Mouse (Mus musculus) lung, embryonic 14.5 days (tissue): ENCODE measurements at regions not wholly inside any gene's neighbourhood (a gene's known extent, or its start where the extent isn't known, plus 50 kb on each side); places are given as distances from the start of the nearest gene placed in this dataset.
A peak's percentile ranks its signal among the peaks of the same experiment; 100 is the strongest.

ENCODE experiments used
- ATAC-seq: fragments of 200-750 bp; cut with Nextera tagmentation; 2 replicates; pipeline ENCODE4 v1.8.0; 2017; ENCODE audit warnings: mild to moderate bottlenecking, moderate TSS enrichment, moderate library complexity; ENCODE audit not compliant: insufficient read depth
- DNase-seq: peaks from one replicate; pipeline ENCODE4 v3.0.0-alpha.2; 2015
- H3K27ac ChIP-seq: fragments of 300-500 bp; sonication (generic); 2 replicates; pipeline ENCODE4 v1.5.1; 2014; ENCODE audit warnings: low read depth, mild to moderate bottlenecking, moderate library complexity
- H3K27me3 ChIP-seq: fragments of 300-500 bp; sonication (generic); 2 replicates; pipeline ENCODE4 v1.6.1; 2014; ENCODE audit warnings: low read length, control low read depth; ENCODE audit not compliant: insufficient read depth
- H3K36me3 ChIP-seq: fragments of 300-500 bp; sonication (generic); 2 replicates; pipeline ENCODE4 v1.6.1; 2014; ENCODE audit warnings: control low read depth; ENCODE audit not compliant: insufficient read depth
- H3K4me1 ChIP-seq: fragments of 300-500 bp; sonication (generic); 2 replicates; pipeline ENCODE4 v1.6.1; 2014; ENCODE audit warnings: antibody characterized with exemption, control low read depth; ENCODE audit not compliant: insufficient read depth
- H3K4me2 ChIP-seq: fragments of 300-500 bp; sonication (generic); 2 replicates; pipeline ENCODE4 v1.6.1; 2014; ENCODE audit warnings: mild to moderate bottlenecking
- H3K4me3 ChIP-seq: fragments of 300-500 bp; sonication (generic); 2 replicates; pipeline ENCODE4 v1.5.1; 2014; ENCODE audit warnings: low read depth, low read length
- H3K9ac ChIP-seq: fragments of 300-500 bp; sonication (generic); 2 replicates; pipeline ENCODE4 v1.6.1; 2014
- H3K9me3 ChIP-seq: fragments of 300-500 bp; sonication (generic); 2 replicates; pipeline ENCODE4 v1.6.1; 2016; ENCODE audit warnings: low read depth, low read length, control low read depth
- CTCF ChIP-seq: IDR thresholded peaks from 2 replicates; pipeline ENCODE4 v1.5.1; 2016; ENCODE audit warnings: antibody characterized with exemption, low read depth
- WGBS: fragments of 180-500 bp; shearing (Covaris S2); extraction: QIAGEN DNeasy Blood & Tissue Kit; methylation state at CpG from one replicate; pipeline ENCODE4 v1.1.7; 2014; 5-methylcytosine and 5-hydroxymethylcytosine counted together

GRCm38 (mm10) chr1:183671541-183671940 is 253.5 kb downstream of the Hhipl2 start:
- TF ChIP-seq CTCF: no peak
- no peak overlapping the region for H3K27ac ChIP-seq
- H3K36me3 ChIP-seq: no peaks in the 10 kb centered on the region
- H3K27me3 ChIP-seq: no peaks in the 10 kb centered on the region
- H3K4me1 ChIP-seq: no peaks in the 10 kb centered on the region
- no peak overlapping the region for H3K9ac ChIP-seq
- DNase-seq (peak; percentile 47), ATAC-seq (no peak)
- H3K4me3 ChIP-seq: no peak overlapping the region
- 59% methylated on average over 4 of the region's 4 CpGs for WGBS
- no peak overlapping the region for H3K4me2 ChIP-seq
- H3K9me3 ChIP-seq: peaks cover 8% of the 10 kb centered on the region; the same call in 1 of the 2 replicates

- Histone ChIP-seq H3K9ac (no peak overlapping the region), H3K9me3 (no peaks in the 10 kb centered on the region), H3K4me2 (no peak overlapping the region), H3K36me3 (no peaks in the 10 kb centered on the region), H3K27me3 (no peaks in the 10 kb centered on the region), H3K27ac (no peak overlapping the region), H3K4me3 (no peak overlapping the region), H3K4me1 (no peaks in the 10 kb centered on the region)
- no peak for TF ChIP-seq CTCF
- ATAC-seq: no peak
- WGBS: 75% methylated on average over 5 of the region's 5 CpGs
- no peak for DNase-seq
Measured at GRCm38 (mm10) chr1:183672521-183672920, 254.5 kb downstream of the Hhipl2 start.

- no peaks in the 10 kb centered on the region for H3K9me3 ChIP-seq
- DNase-seq (no peak), ATAC-seq (no peak)
- no peak for TF ChIP-seq CTCF
- no peaks in the 10 kb centered on the region for H3K27me3 ChIP-seq
- no peak overlapping the region for H3K4me3 ChIP-seq
- no peaks in the 10 kb centered on the region for H3K36me3 ChIP-seq
- H3K27ac ChIP-seq: no peak overlapping the region
- H3K4me2 ChIP-seq: no peak overlapping the region
- no peaks in the 10 kb centered on the region; the same call in 1 of the 2 replicates for H3K4me1 ChIP-seq
- WGBS: 89% methylated on average over 4 of the region's 4 CpGs
- no peak overlapping the region for H3K9ac ChIP-seq
Measured at GRCm38 (mm10) chr1:183677585-183677984, 259.6 kb downstream of the Hhipl2 start.

- no peaks in the 10 kb centered on the region for H3K27me3 ChIP-seq
- no peak for TF ChIP-seq CTCF
- H3K9me3 ChIP-seq: no peaks in the 10 kb centered on the region
- no peak overlapping the region for H3K27ac ChIP-seq
- DNase-seq (peak; percentile 88), ATAC-seq (peak; percentile 74)
- no peak overlapping the region for H3K4me3 ChIP-seq
- H3K4me2 ChIP-seq: peak overlapping the region; percentile 32; the same call in 1 of the 2 replicates
- no peaks in the 10 kb centered on the region for H3K36me3 ChIP-seq
- WGBS: 20% methylated on average over 11 of the region's 11 CpGs
- H3K9ac ChIP-seq: no peak overlapping the region
- H3K4me1 ChIP-seq: no peaks in the 10 kb centered on the region; the same call in 1 of the 2 replicates
Measured at GRCm38 (mm10) chr1:183679949-183680348, 261.9 kb downstream of the Hhipl2 start.

GRCm38 (mm10) chr1:183686056-183686455 is 268.0 kb downstream of the Hhipl2 start:
- DNase-seq (peak; percentile 90), ATAC-seq (peak; percentile 84)
- 44% methylated on average over 5 of the region's 5 CpGs for WGBS
- TF ChIP-seq CTCF: no peak
- Histone ChIP-seq H3K9me3 (no peaks in the 10 kb centered on the region), H3K36me3 (no peaks in the 10 kb centered on the region), H3K27ac (no peak overlapping the region), H3K4me3 (no peak overlapping the region), H3K4me1 (no peaks in the 10 kb centered on the region), H3K9ac (no peak overlapping the region), H3K27me3 (no peaks in the 10 kb centered on the region), H3K4me2 (no peak overlapping the region)

- Histone ChIP-seq H3K4me3 (no peak overlapping the region), H3K4me2 (no peak overlapping the region), H3K27me3 (no peaks in the 10 kb centered on the region), H3K36me3 (no peaks in the 10 kb centered on the region), H3K4me1 (no peaks in the 10 kb centered on the region), H3K9ac (no peak overlapping the region), H3K27ac (no peak overlapping the region), H3K9me3 (no peaks in the 10 kb centered on the region)
- no peak for DNase-seq
- 66% methylated on average over 5 of the region's 5 CpGs for WGBS
- no peak for TF ChIP-seq CTCF
- no peak for ATAC-seq
Measured at GRCm38 (mm10) chr1:183692756-183693155, 274.7 kb downstream of the Hhipl2 start.

- H3K27me3 ChIP-seq: no peaks in the 10 kb centered on the region
- WGBS: 80% methylated on average over 11 of the region's 11 CpGs
- H3K4me3 ChIP-seq: no peak overlapping the region
- no peak overlapping the region for H3K4me2 ChIP-seq
- H3K9me3 ChIP-seq: no peaks in the 10 kb centered on the region
- H3K9ac ChIP-seq: no peak overlapping the region
- ATAC-seq (no peak), DNase-seq (peak; percentile 27)
- H3K27ac ChIP-seq: no peak overlapping the region
- H3K4me1 ChIP-seq: no peaks in the 10 kb centered on the region
- TF ChIP-seq CTCF: peak; percentile 46
- no peaks in the 10 kb centered on the region for H3K36me3 ChIP-seq
Measured at GRCm38 (mm10) chr1:183699284-183699683, 281.3 kb downstream of the Hhipl2 start.

- DNase-seq (no peak), ATAC-seq (no peak)
- no peak for TF ChIP-seq CTCF
- Histone ChIP-seq H3K9ac (no peak overlapping the region), H3K4me3 (no peak overlapping the region), H3K27me3 (no peaks in the 10 kb centered on the region), H3K27ac (no peak overlapping the region), H3K9me3 (no peaks in the 10 kb centered on the region), H3K4me1 (0 out of 2 replicates have a peak, but pooled peaks cover 3% of the 10 kb centered on the region), H3K36me3 (no peaks in the 10 kb centered on the region), H3K4me2 (no peak overlapping the region)
- WGBS: 72% methylated on average over 2 of the region's 2 CpGs
Measured at GRCm38 (mm10) chr1:183702888-183703287, 284.9 kb downstream of the Hhipl2 start.
